Mouse (Mus musculus) lung, adult 18-20 months (tissue): ENCODE measurements at regions not wholly inside any gene's neighbourhood (a gene's known extent, or its start where the extent isn't known, plus 50 kb on each side); places are given as distances from the start of the nearest gene placed in this dataset.
"Not testable (repeated sequence)": the region's sequence is repeated elsewhere in the genome, so short reads cannot be mapped to it uniquely, and the experiment has no call there.

ENCODE experiments used
- DNase-seq, 2 experiments: peaks; one replicate each; pipeline ENCODE4 v3.0.0; 2022; ENCODE audit warnings: mixed read lengths in 2 of 2

GRCm38 (mm10) chr3:41504867-41505266 lies 50.7 kb upstream of the Jade1 start:
- DNase-seq: no peak

DNA sequence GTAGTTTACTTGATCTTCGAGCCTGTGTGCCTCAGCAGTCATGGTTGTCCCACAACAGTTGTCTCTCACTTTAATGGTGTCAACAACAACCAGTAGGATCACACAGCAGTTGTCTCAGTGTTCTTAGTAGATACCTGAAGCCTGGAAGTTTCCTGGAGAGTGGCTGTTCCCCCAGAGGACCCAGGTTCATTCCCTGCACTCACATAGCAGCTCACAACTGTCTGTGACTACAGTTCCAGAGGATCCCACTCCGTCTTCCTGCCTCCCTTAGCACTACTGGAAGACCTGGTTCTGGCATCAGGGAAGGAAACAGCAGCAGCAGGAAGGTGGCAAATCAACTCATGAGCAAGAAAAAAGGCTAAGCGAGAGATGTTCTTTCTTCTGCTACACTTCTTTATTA lies 53.4 kb upstream of the Jade1 start:
- DNase-seq: no peak

- not testable (repeated sequence) for DNase-seq
Measured at GRCm38 (mm10) chr3:41501639-41502038, 53.9 kb upstream of the Jade1 start.

DNA sequence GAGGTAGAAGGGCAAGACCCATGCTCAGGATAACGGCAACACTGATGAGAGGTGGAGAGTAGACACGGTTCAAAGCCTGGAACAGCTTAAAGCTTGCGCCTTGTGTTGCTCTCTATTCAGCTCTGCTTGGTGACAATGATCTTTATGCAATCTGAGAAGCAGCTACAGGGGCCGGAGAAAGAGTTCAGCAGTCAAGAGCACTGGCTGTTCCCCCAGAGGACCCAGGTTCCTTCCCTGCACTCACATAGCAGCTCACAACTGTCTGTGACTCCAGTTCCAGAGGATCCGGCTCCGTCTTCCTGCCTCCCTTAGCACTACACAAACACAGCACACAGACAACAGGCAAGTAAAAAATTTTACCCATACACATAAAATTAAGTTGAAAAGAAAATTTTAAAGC lies 54.4 kb upstream of the Jade1 start:
- DNase-seq: no peak

DNA sequence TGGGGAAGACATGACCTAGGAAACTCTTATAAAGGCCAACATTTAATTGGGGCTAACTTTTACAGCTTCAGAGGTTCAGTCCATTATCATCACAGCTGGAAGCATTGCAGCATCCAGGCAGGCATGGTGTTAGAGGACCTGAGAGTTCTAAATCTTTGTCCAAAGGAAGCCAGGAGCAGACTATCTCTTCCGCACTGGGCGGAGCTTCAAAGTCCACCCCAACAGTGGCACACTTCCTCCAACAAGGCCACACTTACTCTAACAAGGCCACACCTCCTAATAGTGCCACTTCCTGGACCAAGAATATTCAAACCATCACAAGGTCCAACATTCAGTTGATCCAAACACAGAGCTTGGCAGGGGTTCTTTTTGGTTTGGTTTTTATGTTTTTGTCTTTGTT lies 55.9 kb upstream of the Jade1 start:
- DNase-seq: no peak

DNA sequence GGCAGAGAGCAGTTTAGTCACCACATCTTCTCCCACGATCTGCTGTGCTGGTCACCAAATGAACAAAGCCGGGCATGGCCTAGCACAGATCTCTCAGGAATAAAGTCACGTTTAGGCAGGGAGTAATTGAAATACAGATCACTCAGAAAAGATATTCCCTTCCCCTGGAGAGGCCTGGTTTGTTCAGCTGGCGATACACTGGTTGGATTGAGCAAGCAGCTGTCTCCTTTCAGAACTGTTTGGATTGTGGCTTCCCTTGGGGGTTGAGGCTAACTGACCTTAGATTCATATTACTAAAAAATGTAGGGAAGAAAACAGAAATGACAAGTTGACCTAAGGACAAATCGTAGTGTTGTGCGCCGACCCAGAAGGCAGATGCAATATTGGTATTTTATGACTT lies 56.7 kb upstream of the Jade1 start:
- peak; percentile 14 to 51 for DNase-seq

- no peak for DNase-seq
Measured at GRCm38 (mm10) chr3:41497771-41498170, 57.8 kb upstream of the Jade1 start.

- no peak for DNase-seq
Measured at GRCm38 (mm10) chr3:41496931-41497710, 58.4 kb upstream of the Jade1 start.

GRCm38 (mm10) chr3:41495893-41496292 lies 59.6 kb upstream of the Jade1 start:
- DNase-seq: no peak

GRCm38 (mm10) chr3:41495097-41495496 lies 60.4 kb upstream of the Jade1 start:
- DNase-seq: no peak

- DNase-seq: no peak
Measured at GRCm38 (mm10) chr3:41493472-41493871, 62.1 kb upstream of the Jade1 start.

- DNase-seq: no peak
Measured at GRCm38 (mm10) chr3:41492727-41493392, 62.7 kb upstream of the Jade1 start.

- DNase-seq: peak; percentile 64 to 71
Measured at GRCm38 (mm10) chr3:41492031-41492726, 63.4 kb upstream of the Jade1 start.

GRCm38 (mm10) chr3:41491185-41491584 lies 64.3 kb upstream of the Jade1 start:
- peak in 1 of 2 experiments; percentile 11 for DNase-seq

GRCm38 (mm10) chr3:41489998-41490397 lies 65.5 kb upstream of the Jade1 start:
- DNase-seq: no peak

DNA sequence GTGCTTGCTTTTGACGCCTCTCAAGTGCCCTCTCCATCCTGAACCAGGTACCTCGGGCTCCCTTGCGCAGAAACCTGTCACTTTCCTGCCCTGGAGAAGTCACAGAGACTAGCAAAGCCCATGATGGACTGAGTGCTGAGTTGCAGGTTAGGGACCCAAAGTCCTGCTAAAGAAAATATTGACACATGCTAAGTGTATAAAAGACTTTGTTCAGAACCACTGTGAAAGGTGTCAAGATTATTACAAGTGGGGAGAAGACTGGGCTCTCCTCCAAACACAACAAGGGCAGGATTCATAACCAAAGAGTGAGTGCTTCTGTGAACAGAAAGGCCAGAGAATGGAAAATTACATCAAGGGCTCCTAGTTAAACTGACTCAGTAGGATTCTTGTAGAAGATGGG lies 66.0 kb upstream of the Jade1 start:
- DNase-seq: peak; percentile 65 to 86

DNA sequence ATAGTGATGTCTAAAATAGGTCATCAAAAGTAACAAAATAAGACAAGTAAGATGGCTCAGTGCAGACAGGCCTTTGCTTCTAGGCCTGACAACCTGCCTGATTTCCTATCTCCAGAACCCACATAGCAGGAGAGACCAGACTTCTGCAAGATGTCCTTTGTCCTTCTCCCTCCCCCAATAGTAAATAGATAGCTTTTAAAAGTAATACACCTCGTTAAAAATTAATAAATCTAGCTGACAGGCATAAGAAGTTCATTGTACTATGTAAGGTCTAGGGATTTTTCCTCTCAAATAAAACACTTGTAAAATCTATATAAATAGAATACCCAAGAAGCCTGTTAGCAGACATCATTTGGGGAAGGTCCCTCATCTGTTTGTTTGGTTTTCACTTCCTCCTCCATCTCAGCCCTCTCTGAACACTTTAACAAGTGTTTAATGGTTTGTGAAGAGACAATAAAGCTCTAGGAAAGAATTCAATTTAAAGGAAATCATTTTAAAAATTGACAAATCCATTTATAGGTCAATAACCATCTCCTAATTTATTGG lies 67.2 kb upstream of the Jade1 start:
- DNase-seq: no peak

- DNase-seq: no peak
Measured at GRCm38 (mm10) chr3:41484920-41485319, 70.6 kb upstream of the Jade1 start.

GRCm38 (mm10) chr3:41483582-41483981 lies 71.9 kb upstream of the Jade1 start:
- DNase-seq: peak in 1 of 2 experiments; percentile 24

GRCm38 (mm10) chr3:41482881-41483494 lies 72.5 kb upstream of the Jade1 start:
- no peak for DNase-seq

GRCm38 (mm10) chr3:41480186-41480585 lies 75.3 kb upstream of the Jade1 start:
- no peak for DNase-seq

GRCm38 (mm10) chr3:41478971-41479370 lies 76.6 kb upstream of the Jade1 start:
- DNase-seq: no peak

- no peak for DNase-seq
Measured at GRCm38 (mm10) chr3:41476516-41476915, 79.0 kb upstream of the Jade1 start.
